Mouse (Mus musculus): ENCODE measurements around the gene Gm20388.

Gm20388 gene

DNA sequence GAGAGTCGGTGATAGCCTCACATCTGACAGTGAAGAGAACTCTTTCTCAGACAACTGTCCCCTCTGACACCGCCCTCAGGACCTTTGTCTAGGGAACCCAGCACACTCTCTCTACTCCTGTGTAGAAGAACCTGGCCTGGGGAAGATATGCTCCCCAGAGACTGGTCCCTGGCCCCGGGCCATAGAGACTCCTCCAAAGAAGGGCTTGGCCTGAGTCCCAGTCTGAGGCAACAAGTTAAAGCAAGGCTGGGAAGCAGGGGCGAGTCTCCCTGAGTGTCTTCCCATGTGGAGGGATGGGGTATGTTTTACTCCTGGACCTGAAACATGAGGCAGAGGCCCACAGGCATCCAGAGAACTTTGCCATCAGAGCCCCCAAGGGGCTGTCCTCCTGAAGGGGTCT is 2935.0 kb downstream of the Gm20388 start:
- DNase-seq = peak in 1 of 2 experiments; percentile 55

DNA sequence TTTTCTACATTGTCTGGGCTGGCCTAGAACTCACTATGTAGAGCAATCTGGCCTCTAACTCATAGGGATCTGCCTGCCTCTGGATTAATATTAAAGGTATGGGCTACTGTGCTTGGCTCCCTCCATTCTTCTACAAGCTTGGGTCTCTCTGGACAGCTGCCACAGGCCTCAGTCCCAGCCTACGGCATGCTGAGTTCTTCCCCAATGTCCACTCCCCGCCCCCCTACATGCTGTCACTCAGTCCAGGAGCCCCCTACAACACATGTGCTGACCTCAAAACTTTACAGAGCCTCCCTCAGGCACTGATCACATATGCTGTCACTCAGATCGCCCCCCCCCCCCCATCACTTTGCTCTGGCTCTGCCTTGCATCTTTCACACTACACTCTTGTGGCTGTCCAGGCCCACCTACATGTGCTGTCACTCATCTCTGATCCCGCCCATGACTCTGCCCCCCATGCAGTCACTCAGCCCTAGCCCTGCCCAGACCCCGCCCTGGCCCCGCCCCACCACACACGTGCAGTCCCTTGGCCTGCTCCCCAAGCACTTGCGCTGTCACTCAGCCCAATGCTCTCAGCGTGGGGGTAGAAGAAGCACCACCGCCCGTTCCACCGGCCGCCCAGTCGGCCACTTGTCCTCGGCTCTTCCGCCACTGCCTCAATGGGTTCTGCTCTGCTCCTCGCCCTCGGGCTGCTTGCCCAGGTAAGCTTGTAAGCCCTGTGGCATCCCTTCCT is 2937.4 kb downstream of the Gm20388 start, which contains the start of gene Cdh15:
TSS of gene Cdh15 (plus strand) at position 138 of the 733 bp plus-strand sequence.
- peak; percentile 90 to 93 for DNase-seq

DNA sequence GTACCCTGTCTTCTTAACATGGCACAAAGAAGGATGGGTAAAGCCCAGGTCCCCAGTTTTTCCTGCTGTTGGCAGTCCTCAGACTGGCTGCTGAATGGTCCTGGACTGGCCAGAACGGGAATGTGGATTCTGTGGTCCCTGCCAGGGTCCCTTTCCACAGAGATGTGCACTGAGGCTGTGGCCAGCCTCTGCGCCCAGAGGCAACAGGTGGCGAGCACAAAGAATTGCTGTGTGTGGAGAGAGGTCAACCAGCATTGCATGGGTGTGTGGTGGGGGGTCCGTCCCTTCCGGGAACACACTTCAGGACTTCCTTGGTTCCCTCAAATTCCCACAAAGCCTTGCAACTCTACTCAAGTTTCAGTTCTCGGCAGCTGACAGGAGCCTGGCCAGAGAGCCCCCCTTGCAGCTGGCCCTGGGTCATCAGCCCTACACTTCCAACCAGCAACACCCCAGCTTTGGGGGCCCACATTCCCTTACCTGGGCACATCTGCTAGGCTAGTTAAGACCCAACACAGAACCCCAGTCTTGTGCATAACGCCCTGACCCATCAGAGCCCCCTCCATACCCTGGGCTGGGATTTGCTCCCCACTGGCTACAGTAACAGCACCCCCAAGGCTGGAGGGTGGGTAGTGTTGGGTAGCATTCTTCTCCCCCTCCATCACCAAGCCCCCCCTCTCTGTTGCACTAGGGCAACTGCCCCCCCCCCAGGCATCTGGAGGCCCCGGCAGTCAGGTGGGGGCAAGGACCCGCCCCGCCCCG is 2938.7 kb downstream of the Gm20388 start:
- DNase-seq = peak in 1 of 2 experiments; percentile 51

DNA sequence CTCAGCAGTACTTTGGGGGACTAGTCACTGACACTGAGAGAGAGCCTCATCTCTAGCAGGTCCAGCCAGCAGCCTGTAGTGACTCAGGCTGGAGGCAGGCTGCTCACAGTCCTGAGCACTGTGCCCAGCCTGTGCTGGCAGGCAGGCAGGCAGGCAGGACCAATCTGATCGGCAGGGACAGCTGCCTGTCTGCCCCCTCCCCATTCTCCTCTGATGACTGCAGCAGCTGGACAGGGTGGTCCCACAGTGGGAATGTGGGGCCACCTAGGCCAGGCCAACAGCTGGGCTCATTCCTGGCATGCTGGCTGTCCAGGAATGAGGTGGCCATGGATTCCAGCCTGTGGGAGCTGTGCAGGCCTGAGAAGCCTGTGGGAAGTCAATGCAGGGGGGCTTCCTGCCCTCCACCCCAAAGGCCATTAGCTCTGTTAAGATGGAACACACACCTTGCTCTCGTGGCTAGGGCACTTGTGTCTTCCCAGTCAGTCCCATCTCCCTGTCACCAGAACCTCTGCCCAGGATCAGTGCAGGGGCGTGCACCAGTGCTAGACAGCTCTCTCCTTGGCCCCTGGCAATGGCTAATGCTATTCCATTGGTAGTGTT is 2940.1 kb downstream of the Gm20388 start:
- DNase-seq = peak; percentile 53 to 54

DNA sequence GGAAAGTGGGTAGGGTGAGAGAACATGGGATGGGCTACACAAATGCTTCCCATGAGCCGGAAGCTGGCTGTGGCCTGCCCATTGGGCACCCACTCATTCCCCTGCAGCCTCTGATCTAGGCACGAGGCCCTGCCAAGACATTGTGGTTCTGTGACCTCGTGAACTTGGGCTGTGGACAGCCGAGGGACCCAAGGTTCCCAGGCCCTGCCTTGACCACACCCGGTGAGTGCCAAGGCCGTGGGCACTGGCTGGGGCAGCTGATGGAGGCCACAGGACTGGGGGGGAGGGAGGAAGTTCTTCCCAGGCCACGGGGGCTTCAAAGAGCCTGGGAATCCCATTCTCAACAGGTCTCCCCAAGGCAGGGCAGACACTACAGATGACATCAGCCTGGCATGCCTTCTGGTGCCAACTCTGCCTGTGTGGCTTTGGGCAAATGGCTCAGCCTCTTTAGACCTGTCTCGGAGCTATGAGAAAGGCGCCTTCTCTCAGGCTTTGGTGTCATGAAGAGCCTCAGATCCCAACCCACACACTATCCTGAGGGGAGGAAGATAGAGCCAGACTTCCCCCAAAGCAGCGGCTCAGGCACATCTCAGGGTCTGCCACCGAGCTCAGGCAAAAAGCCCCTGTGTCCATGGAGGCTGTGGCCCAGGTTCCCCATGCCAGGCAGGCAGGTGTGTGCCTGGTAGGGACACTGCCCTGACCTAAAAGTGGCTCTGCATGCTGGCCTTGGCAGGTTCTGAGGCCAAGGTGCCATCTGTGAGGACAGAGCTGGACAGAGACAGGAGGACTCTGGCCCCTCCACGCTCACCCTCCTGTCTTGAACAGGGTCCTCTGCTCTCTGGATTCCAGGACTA is 2941.3 kb downstream of the Gm20388 start:
- DNase-seq = peak; percentile 87 to 92

DNA sequence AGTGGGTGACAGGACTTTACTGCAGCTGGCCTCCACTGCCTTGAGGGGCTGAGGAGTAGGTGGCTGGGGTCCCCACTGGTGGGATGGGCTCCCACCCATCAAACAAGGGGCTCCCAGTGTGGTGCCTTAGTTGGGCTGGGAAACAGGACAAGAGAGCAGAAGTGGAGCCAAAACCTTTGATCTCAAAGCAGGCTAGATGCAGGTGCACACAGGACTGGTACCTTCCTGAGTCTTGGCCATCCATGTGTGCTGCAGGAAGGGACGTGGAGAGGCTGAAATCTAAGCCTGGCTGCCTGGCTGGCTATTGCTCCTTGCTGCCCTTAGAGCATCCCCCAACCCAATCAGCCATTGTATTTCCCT is 2941.9 kb downstream of the Gm20388 start:
- no peak for DNase-seq

DNA sequence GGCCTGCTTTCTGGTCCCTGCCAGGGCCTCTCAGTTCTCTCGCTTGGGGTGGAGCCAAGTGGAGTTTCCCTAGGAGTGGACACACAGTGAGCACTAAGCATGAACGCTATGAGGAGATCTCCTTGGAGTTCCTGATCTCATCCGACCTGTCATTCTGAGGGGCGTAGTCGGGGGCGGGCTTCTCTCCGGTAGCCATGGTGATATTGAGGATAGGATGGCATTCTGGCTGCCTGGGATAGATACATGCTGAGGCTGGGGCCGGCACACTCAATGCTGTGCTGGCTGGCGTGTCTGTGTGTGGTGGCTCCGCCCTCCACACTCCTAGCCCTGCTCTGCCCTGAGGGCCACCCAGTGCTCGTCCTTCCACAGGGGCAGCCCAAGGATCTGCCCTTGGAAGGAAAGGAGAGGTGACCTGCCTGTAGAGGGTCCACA is 2942.7 kb downstream of the Gm20388 start:
- DNase-seq = peak; percentile 86 to 87

DNA sequence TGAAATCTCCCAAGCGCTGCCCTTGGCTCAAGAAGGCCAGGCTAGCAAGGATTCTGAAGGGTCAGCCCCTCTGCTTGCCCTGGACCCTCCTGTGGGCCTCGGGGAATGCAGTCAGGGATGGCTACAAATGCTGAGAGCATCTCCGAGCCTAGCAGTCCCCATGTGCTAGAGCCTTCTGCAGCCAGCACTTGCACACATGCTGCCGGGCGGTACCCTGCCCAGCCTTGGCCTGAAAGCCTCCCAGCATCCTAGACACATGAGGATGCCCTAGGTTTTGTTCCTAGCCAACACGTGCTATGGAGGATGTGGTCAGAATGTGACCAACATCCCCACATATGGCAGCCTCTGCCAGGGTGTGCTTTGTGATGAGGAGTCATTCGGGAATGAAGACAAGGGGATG is 2943.7 kb downstream of the Gm20388 start:
- DNase-seq = peak in 1 of 2 experiments; percentile 44

DNA sequence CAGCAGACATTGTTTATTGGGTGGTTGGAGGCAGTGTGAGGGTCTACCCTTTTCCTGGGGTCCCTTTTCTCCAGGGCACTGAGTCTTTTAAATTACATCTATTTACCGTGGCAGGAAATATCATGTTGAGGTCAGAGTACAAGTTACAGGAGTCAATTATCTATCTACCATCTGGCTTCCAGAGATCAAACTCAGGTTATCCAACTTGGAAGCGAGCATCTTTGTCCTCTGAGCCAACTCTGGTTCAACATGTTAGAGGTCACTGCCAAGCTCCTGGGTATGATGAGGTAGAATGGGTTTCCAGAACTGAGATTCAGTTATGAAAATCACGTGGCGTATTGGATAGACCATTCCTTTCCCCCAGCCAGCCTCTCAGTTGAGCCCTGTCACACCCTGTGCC is 2944.5 kb downstream of the Gm20388 start:
- no peak for DNase-seq

DNA sequence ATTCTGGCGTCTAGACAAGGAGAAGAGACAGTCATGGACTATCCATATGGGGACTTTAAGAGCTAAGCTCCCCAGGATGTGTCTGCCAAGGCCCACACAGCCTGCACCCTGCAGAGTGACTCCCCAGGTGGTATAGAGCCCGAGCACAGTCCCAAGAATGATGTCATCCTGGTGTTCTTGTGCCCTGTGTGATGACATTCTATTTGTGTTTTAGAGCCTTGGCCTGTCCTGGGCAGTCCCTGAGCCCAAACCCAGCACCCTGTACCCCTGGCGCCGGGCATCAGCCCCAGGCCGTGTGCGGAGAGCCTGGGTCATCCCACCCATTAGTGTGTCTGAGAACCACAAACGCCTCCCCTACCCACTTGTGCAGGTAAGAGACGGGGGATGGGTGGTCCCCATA is 2945.6 kb downstream of the Gm20388 start:
- DNase-seq = no peak

DNA sequence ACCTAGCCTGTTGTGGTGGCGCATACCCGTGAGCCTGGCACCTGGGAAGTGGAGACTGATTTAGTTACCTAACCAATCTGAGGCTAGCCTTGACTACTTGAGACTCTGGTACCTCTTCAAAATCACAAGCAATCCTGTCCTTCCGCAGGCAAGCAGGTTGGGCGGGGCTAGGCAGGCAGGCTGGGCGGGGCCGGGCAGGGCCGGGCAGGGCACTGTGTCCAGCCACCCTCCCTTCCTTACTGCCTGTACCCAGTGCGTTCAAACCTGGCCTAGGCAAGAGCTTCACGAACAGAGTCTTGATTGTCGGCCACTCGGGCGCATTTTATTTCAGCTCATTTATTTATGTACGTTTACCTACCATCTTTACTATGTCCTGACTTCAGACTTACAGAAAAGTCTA is 2949.2 kb downstream of the Gm20388 start:
- no peak for DNase-seq

DNA sequence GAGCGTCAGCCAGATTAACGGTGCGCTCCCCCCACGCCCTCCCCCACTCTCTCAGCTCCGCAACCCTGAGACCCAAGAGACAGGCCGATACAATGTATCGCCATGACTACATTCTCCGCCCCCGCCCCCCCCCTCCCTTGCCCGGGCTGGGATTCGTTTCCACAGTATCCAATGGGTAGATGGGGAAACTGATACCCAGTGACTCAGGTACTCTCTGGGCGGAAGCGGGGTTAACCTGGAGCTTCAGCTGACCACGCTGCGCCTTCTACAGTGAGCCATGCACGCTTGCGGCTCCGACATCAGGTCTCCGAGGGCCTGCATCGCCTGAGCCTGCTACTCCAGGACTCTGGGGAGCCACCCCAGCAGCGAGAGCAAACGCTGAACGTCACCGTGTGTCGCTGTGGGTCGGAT is 2954.1 kb downstream of the Gm20388 start:
- no peak for DNase-seq

DNA sequence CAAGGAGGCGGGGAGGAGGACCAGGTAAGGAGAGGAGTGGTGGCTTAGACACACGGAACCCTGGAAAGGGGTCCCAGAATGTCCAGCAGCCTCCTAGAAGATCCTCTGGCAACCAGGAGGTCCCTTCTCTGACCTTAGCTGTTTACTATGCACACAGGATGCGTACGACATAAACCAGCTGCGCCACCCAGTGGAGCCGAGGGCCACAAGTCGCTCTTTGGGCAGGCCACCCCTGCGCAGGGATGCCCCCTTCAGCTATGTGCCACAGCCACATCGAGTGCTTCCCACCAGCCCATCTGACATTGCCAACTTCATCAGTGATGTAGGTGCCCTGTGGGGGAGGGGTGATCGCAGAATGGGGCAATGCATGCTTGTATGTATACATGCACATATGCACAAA is 2954.8 kb downstream of the Gm20388 start:
- DNase-seq = peak in 1 of 2 experiments; percentile 52

DNA sequence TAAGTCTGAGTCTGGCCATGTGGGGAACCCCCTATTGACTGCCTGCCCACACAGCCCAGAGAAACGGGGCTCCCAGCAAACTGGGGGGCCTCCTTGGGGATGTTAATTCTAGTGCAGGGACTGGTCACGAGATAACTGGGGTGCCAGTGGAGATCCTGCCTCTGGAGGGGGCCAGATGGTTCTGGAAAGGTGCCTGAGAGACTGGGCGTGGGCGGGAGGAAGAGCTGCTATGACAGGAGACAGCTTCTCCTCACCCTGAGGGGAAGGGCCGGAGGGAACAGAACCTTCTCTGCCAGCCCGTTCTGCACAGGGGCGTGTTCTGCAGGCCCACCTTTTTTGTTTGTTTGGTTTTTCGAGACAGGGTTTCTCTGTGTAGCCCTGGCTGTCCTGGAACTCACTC is 2955.6 kb downstream of the Gm20388 start:
- DNase-seq = no peak

DNA sequence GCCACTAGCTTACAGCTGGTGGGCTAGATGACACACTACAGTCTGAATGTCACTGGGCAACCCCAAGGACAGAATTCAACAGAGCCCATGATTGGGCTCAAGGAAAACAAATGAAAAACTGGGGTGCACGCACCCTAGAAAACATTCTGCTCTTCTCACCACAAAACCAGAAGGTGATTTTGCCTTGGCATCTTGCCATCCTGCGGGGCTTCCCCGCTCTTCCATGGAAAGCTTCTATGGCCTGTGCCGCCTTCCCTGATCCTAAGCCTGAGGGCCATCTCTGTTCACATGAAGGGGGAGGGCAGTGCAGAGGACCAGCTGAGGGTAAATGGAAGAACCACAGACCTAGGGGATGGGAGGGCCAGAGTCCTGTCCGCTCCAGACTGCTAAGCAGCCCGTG is 2957.3 kb downstream of the Gm20388 start:
- peak in 1 of 2 experiments; percentile 54 for DNase-seq

DNA sequence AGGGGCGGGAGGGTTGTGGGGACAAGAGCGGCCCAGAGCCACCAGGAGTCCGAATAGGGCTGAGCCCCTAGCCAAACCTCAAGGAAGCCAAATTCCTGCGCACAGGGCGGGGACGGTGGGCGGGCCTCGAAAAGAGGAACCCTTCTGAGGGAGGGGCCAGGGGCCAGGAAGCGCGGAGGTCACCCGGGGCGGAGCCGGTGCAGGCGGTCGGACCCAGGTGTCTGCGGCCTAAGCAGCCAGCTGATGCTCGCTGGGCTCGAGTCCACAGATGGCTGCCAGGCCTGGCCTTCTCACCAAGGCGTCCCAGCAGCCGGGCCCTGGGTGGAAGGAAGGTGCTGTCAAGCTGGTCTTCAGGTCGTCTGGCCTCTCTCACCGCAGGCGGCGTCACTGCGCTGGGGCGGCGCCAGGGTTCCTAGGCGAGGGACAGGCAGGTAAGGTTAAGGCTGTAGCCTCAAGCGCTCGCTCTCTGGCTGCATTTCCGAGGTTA is 2959.8 kb downstream of the Gm20388 start:
- DNase-seq = peak; percentile 70 to 76

DNA sequence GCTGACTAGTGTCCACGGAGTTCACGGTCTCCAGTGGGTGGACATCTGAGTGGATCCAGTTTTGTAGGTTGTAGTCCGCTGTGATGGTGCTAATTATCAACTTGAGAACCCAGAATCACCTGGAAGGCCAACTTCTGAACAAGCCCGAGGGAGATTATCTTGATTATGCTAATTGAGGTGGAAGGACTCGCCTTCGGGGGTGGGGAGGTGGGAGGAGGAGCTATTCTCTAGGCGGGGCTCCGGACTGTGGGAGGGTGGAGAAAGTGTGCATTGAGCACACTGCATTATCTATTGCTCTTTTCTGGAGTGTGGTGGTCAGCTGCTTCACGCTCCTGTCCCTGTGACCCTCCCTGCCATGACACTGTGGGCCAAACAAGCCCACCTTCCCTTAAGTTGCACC is 2961.0 kb downstream of the Gm20388 start:
- no peak for DNase-seq

DNA sequence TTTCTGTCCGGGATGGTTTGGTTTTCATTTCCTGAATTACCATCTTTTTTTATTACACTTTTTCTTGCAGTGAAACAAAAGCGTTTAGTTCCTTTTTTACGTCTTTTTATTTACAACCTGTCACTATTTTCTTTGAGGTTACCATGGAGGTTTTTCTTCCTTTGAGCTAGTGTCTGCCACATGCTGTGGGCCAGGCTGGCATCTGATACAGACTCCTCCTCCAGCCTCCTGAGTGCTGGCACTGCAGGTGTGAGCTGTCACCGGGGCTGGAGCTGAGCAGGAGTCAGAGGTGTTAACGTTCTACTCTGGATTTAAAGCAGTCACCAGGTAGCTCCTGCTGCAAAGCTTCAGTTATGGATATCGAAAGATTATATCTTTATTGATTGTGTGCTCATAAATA is 2962.5 kb downstream of the Gm20388 start:
- peak; percentile 77 to 78 for DNase-seq

DNA sequence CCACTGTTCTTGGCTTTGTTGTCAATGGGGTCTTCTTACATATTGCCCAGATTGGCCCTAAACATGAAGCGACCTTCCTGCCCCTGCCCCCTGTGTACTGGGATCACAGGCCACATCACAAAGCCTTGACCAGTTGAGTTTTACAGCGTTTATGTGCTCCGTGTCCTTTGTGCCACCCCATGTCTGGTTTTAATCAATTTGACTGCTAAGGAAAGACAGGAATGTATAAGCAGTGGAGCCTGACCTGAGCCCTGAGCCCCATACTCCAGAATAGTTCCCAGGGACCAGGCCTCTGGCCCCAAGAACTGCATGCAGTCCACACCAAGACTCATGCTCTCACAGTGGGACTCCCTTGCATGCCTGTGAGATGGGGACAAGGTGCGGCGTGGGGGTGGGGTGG is 2964.5 kb downstream of the Gm20388 start:
- DNase-seq = no peak

DNA sequence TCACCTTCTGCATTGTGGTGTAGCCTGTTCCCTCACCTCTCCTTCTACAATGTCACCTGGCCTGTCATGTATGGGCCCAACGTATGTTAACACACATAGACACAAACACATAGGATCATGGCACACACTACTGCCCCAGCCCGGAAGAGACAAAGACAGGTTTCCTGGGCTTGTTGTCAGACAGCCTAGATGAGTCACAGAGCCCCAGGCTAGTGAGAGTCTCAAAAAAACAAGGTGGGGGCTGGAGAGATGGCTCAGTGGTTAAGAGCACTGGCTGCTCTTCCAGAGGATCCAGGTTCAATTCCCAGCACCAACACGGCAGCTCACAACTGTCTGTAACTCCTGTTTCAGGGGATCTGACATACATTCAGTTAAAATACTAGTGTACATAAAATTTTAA is 2967.6 kb downstream of the Gm20388 start:
- no peak for DNase-seq

DNA sequence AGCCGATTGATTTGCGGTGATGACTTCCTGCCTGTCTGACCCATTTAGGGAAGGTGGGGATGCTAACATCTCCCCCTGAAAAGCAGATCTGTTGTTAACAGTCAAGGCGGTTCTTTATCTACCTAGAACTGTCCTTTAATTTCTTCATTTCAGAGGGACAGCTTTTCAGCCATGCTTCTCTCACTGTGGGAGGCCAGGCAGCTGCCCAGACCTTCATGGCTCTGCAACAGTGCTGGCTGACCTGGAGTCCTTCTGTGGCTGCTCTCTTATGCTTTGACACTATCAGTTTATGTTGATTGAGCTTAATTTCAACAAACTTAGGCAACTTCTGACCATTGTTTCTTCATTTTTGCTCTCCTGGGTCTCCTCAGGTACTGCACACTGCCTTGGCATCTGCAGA is 2969.7 kb downstream of the Gm20388 start:
- peak; percentile 73 to 74 for DNase-seq

DNA sequence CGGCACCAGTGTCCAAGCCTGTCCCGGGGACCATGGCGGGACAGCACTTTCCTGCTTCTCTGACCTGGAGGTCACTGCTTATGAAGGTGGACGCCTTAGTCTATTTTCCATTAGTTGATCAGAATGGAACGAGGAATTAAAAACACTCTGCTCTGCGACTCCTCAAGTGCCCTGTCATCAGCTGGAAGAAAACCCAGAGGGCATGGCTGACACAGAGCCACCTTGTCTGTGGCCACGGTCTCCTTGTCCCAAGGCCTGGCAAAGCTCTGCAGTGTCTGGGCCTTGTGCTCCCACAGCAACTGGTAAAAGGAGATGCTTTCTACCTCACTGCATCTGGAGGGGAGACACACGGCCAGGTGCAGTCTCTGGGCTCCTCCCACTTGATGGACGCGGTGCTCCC is 2973.0 kb downstream of the Gm20388 start:
- no peak for DNase-seq

DNA sequence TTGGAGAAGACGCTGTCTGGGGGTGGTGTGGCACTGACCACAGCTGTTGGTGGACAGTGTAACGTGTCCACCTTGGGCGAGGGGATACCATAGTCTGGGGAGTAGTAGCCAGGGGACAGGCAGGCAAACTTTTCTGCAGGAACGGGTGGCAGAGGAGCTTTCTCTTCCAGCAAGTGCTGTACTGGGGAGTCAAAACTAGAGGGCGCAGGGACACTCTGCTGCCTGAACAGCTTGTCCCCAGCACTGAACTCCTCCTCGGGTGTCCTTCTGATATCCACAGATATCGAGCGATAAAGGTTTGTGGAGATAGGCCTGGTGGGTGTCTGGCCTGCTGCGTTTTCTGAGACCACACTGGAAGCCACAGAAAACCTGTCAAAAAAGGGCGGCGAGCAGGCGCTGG is 2980.8 kb downstream of the Gm20388 start:
- no peak for DNase-seq
